Mouse (Mus musculus) natural killer cell, adult 2 months (primary cell): ENCODE data around the gene Ppih.
"Not testable (repeated sequence)": the region's sequence is repeated elsewhere in the genome, so short reads cannot be mapped to it uniquely, and the experiment has no call there.

Experiments used
- DNase-seq, 2 experiments: peaks; one replicate each; pipeline ENCODE4 v3.0.0; 2022; ENCODE audit warnings: low spot score in 2 of 2

The Ppih gene

DNA sequence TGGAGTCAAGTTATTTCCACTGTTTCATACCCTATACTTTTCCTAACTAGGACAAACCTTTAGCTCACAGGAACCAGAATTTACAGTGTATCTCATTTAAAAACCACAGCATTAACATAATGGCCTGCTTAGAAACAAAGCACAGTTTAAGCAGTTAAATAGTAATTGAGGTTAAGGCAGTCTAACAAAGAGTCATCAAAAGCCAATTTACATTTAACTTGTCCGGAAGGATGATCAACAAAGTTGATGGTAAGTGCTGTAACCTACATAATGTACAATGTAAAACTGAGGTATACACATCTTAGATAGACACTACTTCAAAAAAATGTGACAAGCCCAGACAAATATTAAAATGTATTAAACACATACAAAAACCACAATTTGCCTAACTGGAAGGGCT, 28.4 kb downstream of the Ppih start:
- DNase-seq: no peak

DNA sequence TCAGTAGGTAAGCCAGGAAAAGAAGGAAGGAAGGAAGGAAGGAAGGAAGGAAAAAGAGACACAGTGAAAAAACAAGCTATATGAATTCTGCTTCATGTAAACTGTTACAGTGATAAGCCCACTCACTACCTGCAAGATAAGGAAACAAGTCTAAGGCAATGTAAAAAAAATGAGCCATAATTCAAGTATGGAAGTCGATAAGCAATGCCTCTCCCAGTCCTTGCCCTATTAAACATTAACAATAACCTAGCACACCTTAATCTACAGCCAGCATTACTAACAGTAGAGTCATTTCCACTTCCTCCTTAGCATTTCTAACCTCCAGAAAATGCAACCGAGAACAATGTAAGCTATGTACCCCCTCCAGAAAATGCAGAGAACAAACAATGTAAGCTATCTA, 35.0 kb downstream of the Ppih start:
- DNase-seq: no peak

DNA sequence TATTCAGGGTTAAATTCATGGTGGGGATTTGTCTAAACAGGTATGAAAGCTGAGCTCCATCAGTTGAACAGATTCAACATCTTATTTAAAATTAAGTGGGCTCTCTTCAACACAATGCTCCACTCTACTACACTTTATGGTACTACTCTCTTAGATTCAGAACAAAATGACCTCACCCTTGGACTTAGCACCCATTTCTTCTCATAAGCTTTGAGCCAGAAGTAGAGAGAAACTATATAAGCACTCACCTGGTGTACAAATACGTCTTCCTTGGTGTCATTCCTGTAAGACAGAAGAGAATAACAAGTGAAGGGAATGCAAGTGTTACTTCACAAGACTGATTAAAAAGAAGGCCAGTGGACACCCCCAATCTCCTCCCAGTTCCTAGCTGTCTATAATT, 35.5 kb downstream of the Ppih start:
- DNase-seq: no peak

DNA sequence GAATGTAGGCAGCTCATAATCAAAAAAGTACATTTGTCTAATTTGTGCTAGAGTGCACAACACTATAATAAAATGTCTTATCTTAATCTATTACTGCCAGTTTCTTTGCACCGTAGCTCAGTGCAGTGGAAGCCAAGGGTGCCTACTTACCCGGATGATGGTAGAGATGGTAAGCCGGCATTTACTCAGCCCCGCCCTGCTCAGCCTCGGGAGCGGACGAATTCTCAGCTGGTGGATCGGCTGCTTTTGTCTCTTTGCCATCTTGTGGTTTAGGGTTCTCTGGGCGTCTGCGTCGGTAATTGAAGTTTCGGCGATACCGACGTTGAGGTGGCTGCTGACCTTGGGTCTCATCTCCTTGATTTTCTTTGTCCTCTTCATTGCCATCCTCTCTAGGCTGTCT, 41.6 kb downstream of the Ppih start:
- DNase-seq: not testable (repeated sequence)

DNA sequence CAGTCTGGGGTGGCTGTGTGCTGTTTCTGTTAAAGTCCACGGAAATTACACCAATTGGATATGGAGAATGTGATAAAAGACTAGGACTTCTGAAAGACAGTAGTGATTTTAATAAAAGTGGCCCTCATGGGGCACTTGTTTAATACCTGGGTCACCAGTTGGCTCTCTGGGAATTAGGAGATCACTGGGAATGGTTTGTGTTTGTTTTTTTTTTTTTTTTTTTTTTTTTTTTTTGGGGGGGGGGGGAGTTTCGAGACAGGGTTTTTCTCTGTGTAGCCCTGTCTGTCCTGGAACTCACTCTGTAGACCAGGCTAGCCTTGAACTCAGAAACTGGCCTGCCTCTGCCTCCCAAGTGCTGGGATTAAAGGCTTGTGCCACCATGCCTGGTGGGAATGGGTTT, 44.6 kb downstream of the Ppih start:
- DNase-seq: no peak

DNA sequence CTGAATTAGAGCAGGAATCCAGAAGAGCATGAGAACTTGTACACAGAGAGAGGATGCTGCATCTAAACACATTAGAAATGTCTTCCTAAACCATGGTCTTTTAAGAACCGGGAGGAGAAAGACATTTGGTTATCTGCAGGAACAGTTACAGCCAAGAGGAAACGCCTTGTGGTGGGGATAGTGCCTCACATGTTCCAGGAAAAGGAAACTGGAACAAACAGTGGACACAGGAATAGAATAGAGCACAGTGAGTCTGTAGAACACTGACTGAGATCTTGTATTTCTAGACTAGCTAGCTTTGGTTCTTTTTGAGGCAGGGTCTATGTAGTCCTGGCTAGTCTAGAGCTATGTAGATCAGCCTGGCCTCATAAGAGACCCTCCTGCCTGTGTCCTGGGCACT, 45.1 kb downstream of the Ppih start:
- no peak for DNase-seq

DNA sequence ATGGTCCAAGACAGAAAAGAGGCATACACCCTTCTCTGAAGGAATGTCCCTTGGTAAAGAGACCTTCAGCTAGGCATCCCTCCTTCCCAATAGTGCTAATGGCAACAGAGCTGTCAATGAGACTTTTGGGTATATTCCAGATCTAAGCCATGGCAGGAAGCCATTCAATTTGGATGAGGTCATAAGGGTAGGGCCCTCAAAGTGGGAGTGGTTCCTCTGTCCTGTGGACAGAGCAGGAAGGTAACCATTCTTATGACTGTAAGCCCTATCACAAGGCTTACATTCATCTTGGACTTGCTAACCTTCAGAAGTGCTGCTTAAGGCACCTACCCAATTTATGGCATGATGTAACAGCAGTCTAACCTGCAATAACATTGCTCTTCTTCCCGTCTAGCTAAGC, 45.7 kb downstream of the Ppih start:
- DNase-seq: no peak

DNA sequence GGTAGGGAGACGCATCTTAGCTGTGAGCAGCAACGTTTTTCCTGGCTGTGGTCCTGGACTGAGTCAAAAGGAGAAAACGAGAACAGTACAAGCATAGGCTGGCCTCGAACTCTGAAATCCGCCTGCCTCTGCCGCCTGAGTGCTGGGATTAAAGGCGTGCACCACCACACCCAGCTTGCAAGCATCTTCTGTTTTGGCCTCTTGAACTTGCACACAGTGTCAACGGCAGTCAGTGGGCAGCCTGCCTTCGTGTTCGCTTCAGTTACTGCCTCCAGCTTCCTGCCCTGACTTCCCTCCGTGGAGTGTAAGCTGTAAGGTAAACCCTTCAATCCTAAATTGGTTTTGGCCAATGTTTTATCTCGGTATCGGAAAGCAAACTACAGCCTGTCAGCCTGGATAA, 53.7 kb downstream of the Ppih start:
- no peak for DNase-seq

DNA sequence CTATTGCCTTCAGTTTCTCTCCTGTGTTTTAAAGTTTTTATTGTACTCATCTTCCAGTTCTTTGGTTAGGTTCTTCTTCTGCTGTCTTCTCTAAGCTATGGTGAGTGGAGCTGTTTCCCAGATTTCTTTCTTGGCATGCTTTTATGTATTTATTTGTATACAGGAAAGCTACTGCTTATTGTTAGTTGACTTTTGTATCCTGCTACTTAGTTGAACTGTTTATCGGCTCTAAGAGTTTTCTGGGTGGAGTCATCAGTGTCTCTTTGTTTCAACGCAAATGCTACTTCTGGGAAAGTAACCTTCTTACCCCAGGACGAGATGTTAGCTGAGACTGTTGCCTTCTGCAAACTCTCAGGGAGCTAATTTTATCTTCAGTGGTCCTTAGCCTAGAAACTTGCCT, 56.9 kb downstream of the Ppih start:
- DNase-seq: no peak

DNA sequence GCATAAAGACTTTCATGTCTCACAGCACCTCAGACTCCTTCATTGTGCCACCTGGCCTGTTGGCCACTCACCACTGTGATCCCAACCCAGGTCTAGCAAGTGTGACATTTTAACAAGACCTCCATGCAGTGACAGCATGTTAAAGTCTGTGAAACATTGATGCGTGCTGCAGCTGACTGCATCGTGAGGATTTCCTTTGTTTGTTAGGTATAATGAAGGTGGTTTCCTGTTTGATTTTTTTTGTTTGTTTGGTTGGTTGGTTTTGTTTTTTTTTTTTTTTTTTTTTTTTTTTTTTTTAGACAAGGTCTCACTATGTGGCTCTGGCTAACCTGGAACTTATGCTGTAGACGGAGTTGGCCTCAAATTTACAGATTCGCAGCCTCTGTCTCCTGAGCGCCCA, 57.9 kb downstream of the Ppih start:
- DNase-seq: no peak

DNA sequence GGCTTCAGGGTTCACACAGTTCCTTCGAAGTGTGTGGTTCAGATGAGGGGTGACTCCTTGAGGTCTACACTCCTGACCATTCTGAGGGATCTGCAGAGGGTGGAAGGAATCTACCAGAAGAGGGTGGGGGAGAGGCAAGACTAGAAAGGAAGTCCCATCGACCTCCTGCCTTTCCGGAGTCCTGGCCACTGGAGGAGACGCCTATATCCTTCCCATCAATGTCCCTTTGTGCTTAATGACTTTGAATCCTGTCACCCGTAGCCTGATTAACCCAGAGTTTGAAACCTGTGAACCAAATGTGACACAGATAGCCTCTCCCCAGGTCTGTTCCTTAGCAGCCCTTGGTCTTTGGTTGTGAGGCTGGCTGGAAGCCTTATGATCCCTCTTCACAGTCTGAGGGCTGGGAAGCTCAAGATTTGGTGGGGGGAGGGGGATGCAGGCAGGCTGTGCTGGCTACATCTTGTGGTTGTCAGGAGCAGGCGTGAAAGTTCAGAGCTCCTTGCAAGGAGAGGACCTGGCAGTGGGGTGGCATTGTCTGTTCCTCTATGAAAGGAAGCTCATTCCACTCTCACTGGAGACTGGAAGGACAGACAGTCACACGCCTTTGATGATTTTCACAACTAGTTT, 59.1 kb downstream of the Ppih start:
- DNase-seq: no peak

DNA sequence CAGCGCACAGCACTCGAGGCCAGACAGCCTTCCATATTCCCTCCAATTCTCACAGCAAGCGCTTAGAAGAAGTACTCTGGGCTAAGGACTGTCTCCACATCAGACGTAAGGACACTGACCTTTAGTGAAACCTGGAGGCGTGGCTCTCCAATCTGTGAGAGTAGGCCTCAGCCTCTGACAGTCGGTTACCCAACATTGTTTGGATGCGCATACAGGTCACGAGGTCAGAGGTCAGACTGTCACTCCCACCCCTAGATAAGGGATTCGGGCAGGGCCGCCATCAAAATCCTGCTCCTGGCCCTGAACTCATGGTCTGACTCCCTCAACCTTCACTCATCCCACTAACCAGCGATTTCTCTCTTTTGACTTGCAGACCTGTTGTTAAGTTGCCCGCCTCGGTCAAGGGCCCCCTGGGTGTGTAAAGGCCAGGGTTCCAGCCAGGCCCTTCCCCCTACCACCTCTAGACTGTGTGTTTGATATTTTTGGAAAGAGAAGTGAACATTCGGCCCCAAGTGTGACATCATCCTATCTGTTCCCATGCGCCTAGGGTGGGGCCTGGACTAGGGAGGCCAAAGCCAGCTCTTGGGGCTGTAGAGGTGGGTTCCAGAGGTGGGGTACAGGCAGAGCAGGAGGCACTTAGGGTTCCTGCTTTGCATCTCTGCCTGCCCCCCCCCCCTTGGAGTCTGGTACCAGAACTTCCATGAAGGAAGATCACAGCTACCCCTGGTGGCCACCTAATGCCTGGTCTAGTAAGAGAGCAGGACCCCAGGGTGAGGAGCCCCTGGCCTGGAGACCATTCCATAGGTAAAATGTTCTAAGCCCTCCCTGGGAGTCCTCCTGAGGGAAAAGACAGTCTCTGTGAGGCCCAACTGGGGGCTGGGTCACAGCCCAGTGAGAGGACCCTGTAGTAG, 60.7 kb downstream of the Ppih start:
- DNase-seq: no peak

DNA sequence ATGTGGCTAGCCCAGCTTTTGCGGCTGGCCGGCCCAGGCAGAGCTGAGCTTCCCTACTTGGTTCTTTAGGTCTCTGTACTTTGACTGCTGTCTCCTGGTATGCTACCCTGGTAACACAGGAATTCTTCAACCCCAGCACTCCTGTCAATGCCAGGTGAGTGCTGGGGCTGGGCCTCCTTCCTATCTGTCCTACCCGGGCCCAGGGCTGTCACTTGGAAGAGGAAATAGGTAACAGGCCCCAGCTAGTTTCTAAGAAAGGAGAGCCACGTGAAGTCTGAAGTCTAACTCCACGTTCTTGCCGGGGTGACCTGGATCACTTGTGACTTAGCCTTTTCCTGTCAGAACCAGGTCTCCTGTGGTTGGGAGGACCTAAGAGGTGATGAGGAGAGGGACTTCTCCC, 63.3 kb downstream of the Ppih start:
- DNase-seq: no peak

DNA sequence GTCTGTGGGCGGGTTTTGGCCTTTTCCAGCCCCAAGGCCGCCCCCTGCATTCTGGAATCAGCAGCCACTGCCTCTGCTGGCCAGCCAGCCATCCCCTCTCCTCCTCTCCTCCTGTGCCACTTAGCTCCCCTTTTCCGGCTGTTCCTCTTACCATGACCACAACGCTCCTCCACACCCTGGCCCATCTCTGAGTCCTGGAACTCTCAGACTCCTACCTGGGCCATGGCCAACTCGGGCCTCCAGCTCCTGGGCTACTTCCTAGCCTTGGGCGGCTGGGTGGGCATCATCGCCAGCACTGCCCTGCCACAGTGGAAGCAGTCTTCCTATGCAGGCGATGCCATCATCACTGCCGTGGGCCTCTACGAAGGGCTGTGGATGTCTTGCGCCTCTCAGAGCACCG, 65.0 kb downstream of the Ppih start, which contains the start of gene Cldn19:
TSS of gene Cldn19 (plus strand) at position 64 of the 400 bp plus-strand sequence.
- no peak for DNase-seq

DNA sequence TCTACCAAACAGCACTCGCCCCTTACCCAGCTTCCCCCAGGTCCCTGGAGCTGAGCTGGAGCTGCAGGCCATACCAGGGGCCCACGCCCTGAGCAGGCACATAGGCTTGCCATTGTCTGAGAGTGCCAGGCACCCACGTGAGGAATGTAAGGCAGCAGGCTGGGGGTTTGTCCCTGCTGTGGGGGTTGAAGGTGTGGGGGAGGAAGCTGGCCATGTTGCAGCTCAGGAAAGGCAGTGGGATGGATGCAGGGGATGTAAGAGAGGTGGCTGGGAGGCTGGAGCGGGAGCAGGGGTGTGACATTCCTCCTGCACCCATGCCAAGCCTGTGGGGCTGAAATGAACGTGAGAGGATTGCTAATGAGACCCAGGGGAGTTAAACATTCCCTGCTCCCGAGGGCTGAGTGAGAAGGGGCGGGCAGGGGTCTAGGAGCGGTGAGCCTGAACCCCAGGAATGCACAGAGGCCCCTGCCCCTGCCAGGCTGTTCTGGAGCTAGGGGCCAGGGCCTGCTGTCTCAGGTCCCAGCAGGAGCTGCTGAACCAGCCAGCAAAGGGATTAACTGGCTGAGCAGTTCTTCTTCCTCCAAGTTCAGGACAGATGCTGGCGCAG, 66.2 kb downstream of the Ppih start:
- no peak for DNase-seq

DNA sequence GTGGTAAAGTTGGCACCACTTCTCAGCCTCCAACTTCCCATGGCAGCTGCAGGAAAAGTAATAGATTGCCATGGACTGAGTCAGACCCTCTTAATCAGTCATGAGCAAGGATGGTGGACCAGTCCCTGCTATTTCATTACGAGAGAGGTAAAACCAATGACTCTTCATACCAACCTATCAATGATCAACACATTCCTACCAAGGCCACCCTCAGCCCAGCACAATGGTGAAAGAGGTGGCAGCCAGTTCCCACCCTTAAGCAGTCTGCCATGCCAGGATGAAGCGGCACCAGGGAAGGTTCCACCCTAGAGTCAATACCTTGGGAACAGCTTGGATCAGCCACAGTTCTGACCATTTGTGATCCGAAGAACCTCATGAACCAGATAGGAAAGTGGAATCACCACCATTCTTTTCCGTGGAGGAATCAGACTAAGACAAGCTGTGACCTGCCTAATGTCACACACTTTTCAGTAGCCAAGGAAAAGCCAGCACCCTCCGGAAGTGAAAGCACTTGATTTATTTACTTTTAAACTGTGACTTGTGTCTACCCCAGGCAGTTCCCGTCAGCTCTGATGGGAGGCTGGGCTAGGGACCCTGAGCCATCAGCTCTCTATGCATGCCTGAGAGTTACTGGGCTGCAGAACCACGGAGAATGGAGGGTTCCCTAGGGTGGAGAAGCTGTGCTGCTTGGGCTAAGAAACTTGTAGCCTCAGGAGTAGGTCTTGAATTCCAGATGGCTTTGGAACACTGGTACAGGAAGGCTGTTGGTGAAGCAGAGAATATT, 68.1 kb downstream of the Ppih start:
- DNase-seq: no peak
